Mouse (Mus musculus) stomach, postnatal 0 days (tissue): Measurements from ENCODE around the gene Cr1l.

Source experiments
- CTCF ChIP-seq: IDR thresholded peaks from 2 replicates; pipeline ENCODE4 v1.5.1; 2016; ENCODE audit warnings: antibody characterized with exemption, low read depth, mild to moderate bottlenecking, moderate library complexity
- EP300 ChIP-seq: optimal IDR thresholded peaks from 2 replicates; pipeline ENCODE3; 2016; ENCODE audit warnings: antibody characterized with exemption

DNA sequence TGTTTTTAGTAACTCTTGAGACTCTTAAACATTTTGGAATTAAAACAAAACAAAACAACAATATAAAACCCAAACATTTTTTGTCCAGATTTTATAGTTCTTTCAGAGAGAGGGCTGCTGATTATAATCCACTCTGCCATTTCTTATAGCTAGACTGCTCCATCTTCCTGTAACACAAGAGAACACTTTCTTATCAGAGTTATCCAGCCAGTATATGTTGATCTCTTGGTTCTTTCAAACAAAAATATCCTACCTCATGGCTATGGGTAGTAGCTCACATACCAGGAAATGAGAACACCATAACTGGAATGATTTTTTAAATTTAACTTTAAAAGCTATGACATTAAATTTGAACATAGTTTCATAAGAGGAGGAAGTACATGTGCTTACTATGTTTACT lies 49.2 kb downstream of the Cr1l start:
- TF ChIP-seq CTCF (no peak), EP300 (no peak)
